Mouse (Mus musculus) heart, adult 2 months (tissue): ENCODE measurements around the gene Slco1a5.

Experiments used
- CTCF ChIP-seq: fragments of 200-600 bp; IDR thresholded peaks from 2 replicates; pipeline ENCODE4 v1.8.1; 2022; ENCODE audit warnings: antibody characterized with exemption, mild to moderate bottlenecking, moderate library complexity
- EP300 ChIP-seq: fragments of 200-500 bp; IDR thresholded peaks from 2 replicates; pipeline ENCODE4 v1.6.1; 2011; ENCODE audit warnings: low read depth, low read length, control low read depth; ENCODE audit not compliant: insufficient read depth
- POLR2A ChIP-seq: fragments of 200-500 bp; IDR thresholded peaks from 2 replicates; pipeline ENCODE4 v1.6.1; 2011; ENCODE audit warnings: mild to moderate bottlenecking, low read depth, low read length, control low read depth; ENCODE audit not compliant: insufficient read depth

- TF ChIP-seq POLR2A (no peak), CTCF (no peak), EP300 (no peak)
Observed at GRCm38 (mm10) chr6:142220138-142220537, 102.6 kb downstream of the Slco1a5 start.
